Mouse (Mus musculus) kidney, adult 2 months (tissue): Measurements from ENCODE around the gene Snx15.

Experiments
- CTCF ChIP-seq: fragments of 200-500 bp; conservative IDR thresholded peaks from 2 replicates; pipeline ENCODE4 v1.5.1; 2011; ENCODE audit warnings: low read depth, mild to moderate bottlenecking, control low read depth, low read length, moderate library complexity, mixed read lengths; ENCODE audit not compliant: insufficient read depth, insufficient read length
- POLR2A ChIP-seq: fragments of 200-500 bp; IDR thresholded peaks from one replicate; pipeline ENCODE4 v1.6.1; 2011; ENCODE audit warnings: low read depth, low read length, control low read depth

GRCm38 (mm10) chr19:6163872-6164547, 35.9 kb upstream of the Snx15 start:
- no peak for TF ChIP-seq CTCF
- no peak for TF ChIP-seq POLR2A
